Mouse (Mus musculus): ENCODE results near the gene C1galt1c1.

C1galt1c1 gene

DNA sequence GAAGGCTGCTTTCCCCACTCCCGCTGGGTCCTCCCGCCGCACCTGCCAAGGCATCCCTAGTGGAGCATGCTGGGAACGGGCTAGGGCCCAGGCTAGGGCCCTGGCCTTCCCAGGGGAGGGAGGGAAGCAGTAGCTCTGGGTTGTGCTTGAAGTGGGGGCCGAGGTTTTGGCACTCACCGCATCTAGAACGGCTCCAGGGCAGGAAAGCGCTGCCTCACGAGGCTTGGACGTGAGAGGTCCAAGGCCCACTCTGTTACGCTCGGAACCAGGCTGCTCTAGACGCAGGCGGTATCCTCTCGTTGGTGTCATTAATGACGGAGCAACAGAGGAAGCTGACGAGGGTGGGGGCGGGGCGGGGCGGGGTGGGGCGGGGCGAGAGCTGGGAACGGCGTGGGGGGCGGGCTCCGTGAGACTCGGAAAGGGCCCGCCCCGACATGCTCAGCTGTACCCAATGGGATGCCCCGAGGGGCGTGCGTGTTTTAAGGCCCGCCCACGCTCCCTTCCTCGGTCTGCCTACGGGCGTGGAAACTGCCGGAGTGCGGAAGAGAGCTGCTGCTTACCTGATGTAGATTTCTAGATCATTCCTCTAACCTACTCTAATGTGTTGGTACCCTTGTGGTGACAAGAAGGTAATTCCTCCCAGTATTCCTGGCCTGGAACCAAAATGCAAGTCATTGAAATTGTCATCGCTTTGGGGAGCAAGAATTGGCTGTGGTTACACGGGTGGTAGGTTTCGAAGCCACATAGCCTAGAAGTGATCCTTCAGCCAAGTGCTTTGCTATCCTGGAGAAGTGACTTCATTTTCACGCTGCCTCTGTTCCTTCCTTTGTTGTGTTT lies at the start of gene C1galt1c1:
TSS of gene C1galt1c1 (minus strand) at position 287 of the 837 bp plus-strand sequence.
- peak; percentile 83 to 90 for DNase-seq (ENCODE audit: low spot score in 2 of 2)

- no peak for DNase-seq (ENCODE audit: low spot score in 2 of 2)
These were observed 47.1 kb upstream of the C1galt1c1 start for GRCm38 (mm10) chrX:38681972-38682371.

GRCm38 (mm10) chrX:38669111-38669903 lies 34.4 kb upstream of the C1galt1c1 start:
- no peak for DNase-seq (ENCODE audit: low spot score in 2 of 2)

DNA sequence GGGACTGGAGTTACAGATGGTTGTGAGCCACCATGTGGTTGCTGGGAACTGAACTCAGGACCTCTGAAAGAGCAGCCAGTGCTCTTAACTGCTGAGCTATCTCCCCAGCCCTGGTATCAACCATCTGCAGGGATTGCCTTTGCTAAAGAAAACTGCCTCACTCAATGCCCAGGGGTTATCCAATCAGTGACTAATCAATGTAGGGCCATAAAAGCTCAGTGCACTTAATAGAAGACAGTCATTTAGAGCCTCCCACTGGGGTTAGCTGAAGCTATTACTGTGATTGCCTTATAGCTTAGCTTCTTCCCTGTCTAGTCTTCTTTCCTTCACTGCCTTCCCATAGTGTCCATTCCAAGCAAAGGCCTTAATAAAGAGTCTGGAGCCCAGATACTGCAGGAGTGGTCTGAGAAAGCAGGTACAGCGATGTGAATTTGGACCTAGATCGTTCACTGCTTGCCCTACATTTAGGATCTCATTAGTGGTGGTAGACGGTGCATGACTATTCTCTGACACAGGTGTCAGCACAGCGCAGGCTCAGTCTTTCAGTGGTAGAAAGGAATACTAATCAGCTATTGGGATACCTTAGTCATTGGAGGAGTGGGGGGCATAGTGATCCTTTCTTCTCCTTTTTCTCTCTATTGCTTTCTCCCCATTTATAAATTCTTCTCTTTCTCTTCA lies 21.5 kb upstream of the C1galt1c1 start:
- no peak for DNase-seq (ENCODE audit: low spot score in 2 of 2)

- DNase-seq (ENCODE audit: low spot score in 2 of 2) = no peak
These were observed 19.8 kb upstream of the C1galt1c1 start for GRCm38 (mm10) chrX:38654681-38655080.

DNA sequence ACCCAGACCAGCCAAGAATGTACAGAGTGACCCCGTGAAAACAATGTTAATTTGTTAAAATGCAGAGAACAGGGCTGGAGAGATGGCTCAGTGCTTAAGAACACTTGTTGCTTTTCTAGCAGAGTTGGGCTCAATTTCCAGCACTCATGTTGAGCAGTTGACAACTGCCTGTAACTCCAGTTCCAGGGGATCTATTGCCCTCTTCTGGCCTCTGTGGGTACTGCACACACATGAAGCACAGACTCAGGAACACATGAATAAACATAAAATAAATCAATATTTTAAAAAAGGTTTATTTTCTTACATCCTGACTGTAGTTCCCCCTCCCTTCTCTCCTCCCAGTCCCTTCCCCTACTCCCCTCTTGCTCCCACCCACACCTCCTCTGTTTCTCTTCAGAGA lies 18.3 kb upstream of the C1galt1c1 start:
- DNase-seq (ENCODE audit: low spot score in 2 of 2) = no peak

DNA sequence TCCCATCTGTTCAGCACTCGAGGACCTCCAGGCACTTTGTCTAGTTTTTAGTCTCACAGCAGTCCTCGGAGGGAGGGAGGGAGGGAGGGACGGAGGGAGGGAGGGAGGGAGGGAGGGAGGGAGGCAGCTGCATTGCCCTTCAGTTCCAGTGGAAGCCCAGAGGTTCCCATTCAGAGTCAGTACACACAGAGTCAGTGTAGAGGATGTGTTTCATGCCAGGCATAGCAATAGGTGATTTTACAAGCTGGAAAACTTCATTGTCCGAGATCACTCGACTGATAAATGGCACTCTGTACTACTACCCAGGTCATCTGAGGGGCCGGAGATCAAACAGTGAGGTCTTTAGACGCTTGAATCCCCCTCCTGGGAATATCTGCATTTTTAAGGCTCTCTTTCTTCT lies 16.3 kb upstream of the C1galt1c1 start:
- no peak for DNase-seq (ENCODE audit: low spot score in 2 of 2)

- no peak for DNase-seq (ENCODE audit: low spot score in 2 of 2)
These were observed 15.6 kb upstream of the C1galt1c1 start for GRCm38 (mm10) chrX:38650404-38651039.

- DNase-seq (ENCODE audit: low spot score in 2 of 2) = no peak
These were observed 7.3 kb upstream of the C1galt1c1 start for GRCm38 (mm10) chrX:38642183-38642582.

- DNase-seq (ENCODE audit: low spot score in 2 of 2) = no peak
These were observed 6.5 kb upstream of the C1galt1c1 start for GRCm38 (mm10) chrX:38641435-38641834.

DNA sequence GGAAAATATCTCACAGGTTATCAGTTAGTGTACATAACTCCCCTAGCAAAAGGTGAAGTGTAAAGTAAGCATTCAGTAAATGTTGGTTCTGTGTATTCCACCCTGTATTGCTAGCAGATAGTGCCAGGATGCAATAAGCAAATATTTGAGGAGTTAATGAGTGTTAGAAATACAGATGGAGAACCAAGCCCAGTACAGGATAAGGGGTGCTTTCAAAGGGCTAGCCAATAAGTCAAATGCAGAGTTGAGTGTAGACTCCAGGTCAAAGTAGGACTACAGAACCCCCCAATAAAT lies 698 bp upstream of the C1galt1c1 start:
- DNase-seq (ENCODE audit: low spot score in 2 of 2) = no peak

DNA sequence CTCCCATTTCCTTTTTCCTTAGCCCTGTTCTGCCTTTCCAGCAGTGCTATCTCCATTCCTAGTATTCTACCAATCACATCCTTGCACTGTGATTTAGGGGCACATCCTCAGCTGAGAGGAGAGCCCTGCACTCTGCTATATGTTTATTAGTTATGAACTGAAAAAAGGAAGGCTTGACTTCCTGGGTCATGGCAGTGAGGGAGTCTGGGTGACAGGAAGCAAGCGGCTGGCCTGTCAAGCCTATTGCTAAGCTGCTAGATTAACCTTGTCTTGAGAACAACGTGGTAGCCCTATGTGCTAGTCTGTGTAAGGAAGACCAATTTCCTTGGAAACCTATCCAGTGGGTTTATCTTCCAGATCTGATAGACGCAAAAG lies 33.9 kb downstream of the C1galt1c1 start:
- DNase-seq (ENCODE audit: low spot score in 2 of 2) = peak; percentile 8 to 21

DNA sequence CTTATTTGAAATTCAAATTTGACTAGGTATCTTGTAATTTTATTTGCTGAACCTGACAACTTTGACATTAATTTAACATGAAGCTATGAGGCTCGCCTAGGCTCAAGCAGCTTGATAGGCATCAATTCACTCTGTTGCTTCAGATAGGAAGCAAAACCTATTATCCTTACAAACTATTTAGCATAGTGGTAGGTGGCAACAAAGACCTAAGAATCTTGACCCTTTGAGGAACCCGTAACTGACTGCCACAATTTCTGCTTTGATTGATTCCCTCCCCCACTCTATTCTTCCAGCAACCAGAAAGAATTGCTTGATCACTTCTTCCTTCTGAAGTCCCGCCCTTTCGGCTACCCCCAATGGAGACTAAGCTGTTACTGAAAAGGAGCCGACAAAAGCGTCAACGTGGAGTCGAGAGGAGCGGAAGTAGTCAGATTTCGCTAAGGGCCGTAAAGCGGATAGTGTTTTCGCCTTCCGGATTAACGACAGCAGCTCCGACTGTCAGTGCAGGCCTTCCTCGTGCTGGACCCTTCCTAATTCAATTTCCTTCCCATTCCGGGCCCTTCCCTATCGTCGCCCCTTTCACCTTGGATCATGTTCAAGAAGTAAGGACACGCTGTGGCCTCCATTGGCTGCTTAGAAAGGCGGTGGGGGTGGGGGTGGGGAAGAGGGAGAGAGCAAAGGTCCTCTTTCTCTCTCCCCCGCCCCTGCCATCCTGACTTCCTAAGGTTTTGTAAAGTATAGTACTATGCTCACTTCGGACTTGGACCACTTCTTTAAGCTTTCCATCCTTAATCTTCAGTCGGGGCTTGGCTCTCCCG lies 34.5 kb downstream of the C1galt1c1 start, which contains the start of gene Mcts1:
TSS of gene Mcts1 (plus strand) at position 402 of the 818 bp plus-strand sequence.
- peak; percentile 63 to 81 for DNase-seq (ENCODE audit: low spot score in 2 of 2)

- no peak for DNase-seq (ENCODE audit: low spot score in 2 of 2)
These were observed 41.6 kb downstream of the C1galt1c1 start for GRCm38 (mm10) chrX:38593180-38593889.

DNA sequence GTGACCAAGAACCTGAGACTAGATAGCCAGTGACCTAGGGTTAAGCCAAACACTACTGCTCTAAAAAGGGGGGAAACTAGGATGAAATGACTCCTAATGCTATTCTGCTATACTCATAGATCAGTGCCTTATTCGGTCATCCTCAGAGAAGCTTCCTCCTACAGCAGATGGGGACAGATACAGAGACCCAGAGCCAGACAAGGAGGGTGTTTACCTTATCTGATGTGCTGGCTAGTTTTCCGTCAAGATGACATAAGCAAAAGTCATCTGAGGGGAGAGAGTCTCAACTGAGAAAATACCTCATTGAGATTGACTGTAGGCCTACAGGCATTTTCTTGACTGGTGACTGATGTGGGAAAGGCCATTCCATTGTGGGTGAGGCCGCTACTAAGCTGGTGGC lies 43.1 kb downstream of the C1galt1c1 start:
- no peak for DNase-seq (ENCODE audit: low spot score in 2 of 2)

GRCm38 (mm10) chrX:38589827-38590226 lies 45.1 kb downstream of the C1galt1c1 start:
- DNase-seq (ENCODE audit: low spot score in 2 of 2) = no peak

GRCm38 (mm10) chrX:38583261-38583660 lies 51.6 kb downstream of the C1galt1c1 start:
- no peak for DNase-seq (ENCODE audit: low spot score in 2 of 2)

GRCm38 (mm10) chrX:38581140-38581539 lies 53.7 kb downstream of the C1galt1c1 start:
- no peak for DNase-seq (ENCODE audit: low spot score in 2 of 2)
